Mouse (Mus musculus) forebrain, embryonic 10.5 days (tissue): ENCODE results near the gene Itih2. TPM values are rescaled to one million over a fixed set of nuclear protein-coding genes. Genes with fewer than 3 reads are reported as not detected.

Source experiments
- DNase-seq: peaks from one replicate; pipeline ENCODE4 v3.0.0-alpha.2; 2017; ENCODE audit warnings: low spot score; ENCODE audit errors: extremely low spot score
- H3K27ac ChIP-seq: fragments of 300-500 bp; sonication (generic); 2 replicates; pipeline ENCODE4 v1.5.1; 2016; ENCODE audit warnings: mild to moderate bottlenecking
- H3K27me3 ChIP-seq: fragments of 300-500 bp; sonication (generic); 2 replicates; pipeline ENCODE4 v1.6.1; 2016; ENCODE audit warnings: mild to moderate bottlenecking; ENCODE audit not compliant: poor library complexity, severe bottlenecking
- H3K36me3 ChIP-seq: fragments of 300-500 bp; sonication (generic); replicated peaks from 2 replicates; pipeline ENCODE4 v1.6.1; 2016; ENCODE audit warnings: mild to moderate bottlenecking, moderate library complexity
- H3K4me1 ChIP-seq: fragments of 300-500 bp; sonication (generic); 2 replicates; pipeline ENCODE4 v1.6.1; 2016
- H3K4me3 ChIP-seq: fragments of 300-500 bp; sonication (generic); 2 replicates; pipeline ENCODE4 v1.5.1; 2016; ENCODE audit warnings: mild to moderate bottlenecking, moderate library complexity
- H3K9me3 ChIP-seq: fragments of 300-500 bp; sonication (generic); 2 replicates; pipeline ENCODE4 v1.6.1; 2016; ENCODE audit warnings: mild to moderate bottlenecking, moderate library complexity
- WGBS: fragments of 180-500 bp; shearing (Covaris S2); methylation state at CpG from one replicate; pipeline ENCODE4 v1.1.7; 2016; 5-methylcytosine and 5-hydroxymethylcytosine counted together
- polyA plus RNA-seq: library from polyadenylated mRNA; unstranded; fragments of >200 nt; fragmentation: Nextera tagmentation; extraction: Ambion mirVana; gene quantifications from 2 replicates; pipeline ENCODE4 v1.2.1, GENCODE M21; 2016

The Itih2 gene
- polyA plus RNA-seq, 1 experiment from 2014 or later, result 0.04 TPM

GRCm38 (mm10) chr2:10051996-10052395 lies 79.2 kb downstream of the Itih2 start:
- Histone ChIP-seq H3K27ac (no peak overlapping the region), H3K4me3 (no peak overlapping the region), H3K4me1 (peaks cover 15% of the 10 kb centered on the region), H3K36me3 (peaks cover 38% of the 10 kb centered on the region), H3K9me3 (no peaks in the 10 kb centered on the region), H3K27me3 (no peaks in the 10 kb centered on the region)
- DNase-seq, result no peak
- 98% methylated on average over 1 of the region's 1 CpGs for WGBS

- peaks cover 22% of the 10 kb centered on the region for H3K4me1 ChIP-seq
- DNase-seq, result no peak
- 92% methylated on average over 3 of the region's 3 CpGs for WGBS
- no peak overlapping the region for H3K4me3 ChIP-seq
- no peak overlapping the region for H3K27ac ChIP-seq
- H3K36me3 ChIP-seq, result peaks cover 27% of the 10 kb centered on the region
- no peaks in the 10 kb centered on the region for H3K9me3 ChIP-seq
- H3K27me3 ChIP-seq, result no peaks in the 10 kb centered on the region
Observed at GRCm38 (mm10) chr2:10050878-10051277, 80.3 kb downstream of the Itih2 start.

GRCm38 (mm10) chr2:10049456-10049855 lies 81.7 kb downstream of the Itih2 start:
- WGBS, result 22% methylated on average over 10 of the region's 10 CpGs
- H3K27me3 ChIP-seq, result no peaks in the 10 kb centered on the region
- peak overlapping the region; percentile 95 for H3K4me3 ChIP-seq
- peaks cover 12% of the 10 kb centered on the region for H3K36me3 ChIP-seq
- DNase-seq, result no peak
- H3K9me3 ChIP-seq, result no peaks in the 10 kb centered on the region
- H3K27ac ChIP-seq, result 0 out of 2 replicates have a peak overlapping the region, but pooled peaks have one; percentile 93
- peaks cover 22% of the 10 kb centered on the region for H3K4me1 ChIP-seq

GRCm38 (mm10) chr2:10048461-10048860 lies 82.7 kb downstream of the Itih2 start, which contains the start of gene Taf3:
TSS of gene Taf3 (minus strand) at chr2:10048596.
- under 1% methylated on average over 36 of the region's 36 CpGs for WGBS
- H3K27ac ChIP-seq, result peak within 1 kb of the TSS; percentile 93

GRCm38 (mm10) chr2:10047758-10048436 lies 83.3 kb downstream of the Itih2 start:
- Histone ChIP-seq H3K27me3 (no peaks in the 10 kb centered on the region), H3K27ac (peak overlapping the region; percentile 93), H3K36me3 (no peaks in the 10 kb centered on the region), H3K9me3 (no peaks in the 10 kb centered on the region), H3K4me3 (peak overlapping the region; percentile 95), H3K4me1 (peaks cover 22% of the 10 kb centered on the region)
- under 1% methylated on average over 47 of the region's 47 CpGs for WGBS
- DNase-seq, result peak; percentile 37

More at GRCm38 (mm10) chr2:10048461-10048860, 82.7 kb downstream of the Itih2 start, which contains the start of gene Taf3:
- Histone ChIP-seq H3K9me3 (no peaks in the 10 kb centered on the region), H3K36me3 (peaks cover 4% of the 10 kb centered on the region), H3K4me3 (peak within 1 kb of the TSS; percentile 95), H3K4me1 (peaks cover 22% of the 10 kb centered on the region), H3K27me3 (no peaks in the 10 kb centered on the region)
- DNase-seq, result peak; percentile 91

Other genes with a start within 250 kb of the Itih2 start
- gene 9230102O04Rik, start 241.9 kb downstream of the Itih2 start, polyA plus RNA-seq, result 0.54 TPM in 1 of 2 replicates, not detected in the other
- 4.2 and 7.3 TPM in 2 replicates for gene Gata3, start 241.4 kb downstream of the Itih2 start, polyA plus RNA-seq
- 15.7 and 16.7 TPM in 2 replicates for gene Taf3, start 82.8 kb downstream of the Itih2 start, polyA plus RNA-seq
- 502 and 503 TPM in 2 replicates for gene Atp5c1, start 50.9 kb downstream of the Itih2 start, polyA plus RNA-seq
- 39.1 and 39.8 TPM in 2 replicates for gene Kin, start 50.8 kb downstream of the Itih2 start, polyA plus RNA-seq
- 3.5 and 4.2 TPM in 2 replicates for gene Itih5, start 22.2 kb upstream of the Itih2 start, polyA plus RNA-seq
- gene Sfmbt2, start 239.1 kb upstream of the Itih2 start, polyA plus RNA-seq, result 1.1 and 1.6 TPM in 2 replicates